Mouse (Mus musculus) hindlimb bud, embryonic 11.5 days (tissue): Measurements from ENCODE around the gene Synpo2.

ENCODE experiments used
- DNase-seq: peaks from one replicate; pipeline ENCODE4 v3.0.0-alpha.2; 2012; ENCODE audit warnings: low read depth, low spot score; ENCODE audit errors: extremely low spot score

Synpo2 gene

DNA sequence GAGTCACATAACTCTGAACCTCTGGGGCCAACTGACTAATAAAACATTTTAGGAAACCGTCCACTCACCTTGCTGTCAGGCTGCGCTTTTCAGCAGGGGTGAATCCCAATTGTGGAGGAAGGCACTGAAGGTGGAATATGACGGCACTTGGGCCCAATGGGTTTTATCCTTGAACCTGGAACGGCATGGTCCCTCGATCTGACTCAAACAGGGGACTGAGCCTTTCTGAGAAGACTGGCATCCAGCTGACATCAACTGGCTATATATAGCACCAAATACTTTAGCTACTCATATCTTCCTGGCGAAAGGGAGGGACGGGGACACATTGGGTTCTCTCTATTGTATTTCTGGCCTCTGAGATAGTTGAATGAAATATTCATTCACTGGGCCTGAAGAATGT is 201.2 kb downstream of the Synpo2 start, which contains the start of gene Myoz2:
Gene Myoz2, minus strand, starts transcription at position 264 of the 400 bp plus-strand sequence.
- DNase-seq = no peak

DNA sequence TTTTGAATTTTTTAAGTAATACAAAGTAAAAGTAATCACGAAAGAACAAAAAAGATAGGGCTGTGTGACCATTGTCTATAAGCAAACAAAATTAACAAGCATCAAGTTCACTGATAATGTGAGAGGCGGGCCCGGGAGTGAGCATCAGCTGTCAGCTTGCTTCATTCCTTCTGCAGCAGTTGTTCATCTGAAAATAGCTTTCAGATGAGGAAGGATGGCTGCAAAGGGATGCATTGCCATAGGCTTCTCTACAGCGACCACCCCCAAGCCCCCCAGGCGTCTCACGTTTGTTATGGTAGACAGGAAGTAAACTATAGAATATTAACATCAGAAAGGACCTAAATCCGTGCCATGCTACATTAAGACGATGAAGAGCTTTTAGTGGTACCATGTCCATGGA is 202.1 kb downstream of the Synpo2 start:
- DNase-seq = no peak
